Comparison of ENCODE assay signal across 15 mouse cellular contexts in the genomic region with DNA sequence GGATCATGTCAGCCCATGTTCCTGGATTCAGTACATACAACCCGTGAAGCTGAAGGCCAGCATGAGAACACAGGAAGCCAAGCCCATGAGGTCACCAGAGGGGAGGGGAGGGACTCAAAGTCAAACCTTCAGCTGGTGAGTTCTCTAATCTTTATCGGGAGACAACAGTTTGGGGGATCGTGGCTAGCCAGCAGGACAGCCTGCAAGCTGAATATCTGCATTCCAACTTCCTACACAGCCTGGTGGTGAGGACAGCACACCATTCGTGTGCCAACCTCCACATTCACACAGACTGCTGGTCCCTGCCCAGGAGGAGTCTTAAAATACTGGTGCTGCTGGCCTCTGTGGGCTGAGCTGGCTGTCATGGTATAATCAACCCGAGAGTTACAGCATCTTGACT.
DNase-seq lines count a peak whose midpoint lies in the region; TF ChIP-seq lines count a peak whose summit lies in the region.
"Had no signal": no experiment of that assay in that cellular context is flagged by ENCODE, and none has a peak within 500 bp of the region (broad histone marks: within the 10 kb centered on the region; RNA-seq: fewer than 3 reads in every experiment).

No protein-coding gene starts in this region.

- peak; percentile 25 for DNase-seq in gastrocnemius, adult 2 months
- DNase-seq in gastrocnemius, postnatal 10 days, result no peak
- DNase-seq in lung, postnatal 10 days, result peak; percentile 56
- DNase-seq in lung, postnatal 4 days, result no peak
- peak; percentile 18 to 25 for DNase-seq in heart, postnatal 36 days
- peak; percentile 61 for DNase-seq in right cerebral cortex, postnatal 25 days
- DNase-seq in spleen, postnatal 4 days (ENCODE audit: low spot score in 2 of 2), result no peak
- no peak for DNase-seq in spleen, postnatal 14 days (ENCODE audit: low spot score in 2 of 2)
- DNase-seq: adrenal gland, postnatal 25 days; B cell, adult 2 months; cerebellum, adult 8-10 months; thymus, adult 2 months had no signal

- no peak for TF ChIP-seq CTCF in gastrocnemius, adult 2 months (IDR thresholded peaks at IDR 0.05)

- H3K27ac ChIP-seq in gastrocnemius, adult 2 months, result no peak overlapping the region
- H3K27ac ChIP-seq: embryonic facial prominence, embryonic 15.5 days; midbrain, embryonic 10.5 days; neural tube, embryonic 12.5 days had no signal

- intact Hi-C loops in gastrocnemius, adult 2 months (cut with DNase I), result no loop called here
- intact Hi-C loops in heart, postnatal 36 days (cut with DNase I), result loop anchor here (5.0 kb wide), 1 partner anchor 35 kb away; no protein-coding TSS in a partner anchor

- no peak overlapping the region for H3K4me3 ChIP-seq in gastrocnemius, adult 2 months
- H3K4me3 ChIP-seq: embryonic facial prominence, embryonic 15.5 days; midbrain, embryonic 10.5 days; neural tube, embryonic 12.5 days had no signal

Comparison
In these comparisons a context has a peak if more than half of its experiments do, and no peak if none do; other contexts are left out.
1. DNase-seq: peak in gastrocnemius, adult 2 months (single experiment), lung, postnatal 10 days (single experiment), heart, postnatal 36 days (2 of 2) and right cerebral cortex, postnatal 25 days (single experiment); none in gastrocnemius, postnatal 10 days (single experiment), lung, postnatal 4 days (0 of 2), spleen, postnatal 4 days (0 of 2) and spleen, postnatal 14 days (0 of 2).